Mouse (Mus musculus) ovary, postnatal 14 days (tissue): ENCODE data around the gene Nav1.
A peak's percentile ranks its signal among the peaks of the same experiment; 100 is the strongest.

ENCODE experiments used
- DNase-seq: peaks from one replicate; pipeline ENCODE4 v3.0.0; 2022; ENCODE audit warnings: low spot score

Nav1 gene

GRCm38 (mm10) chr1:135443506-135443905 lies 163.6 kb downstream of the Nav1 start:
- no peak for DNase-seq

DNA sequence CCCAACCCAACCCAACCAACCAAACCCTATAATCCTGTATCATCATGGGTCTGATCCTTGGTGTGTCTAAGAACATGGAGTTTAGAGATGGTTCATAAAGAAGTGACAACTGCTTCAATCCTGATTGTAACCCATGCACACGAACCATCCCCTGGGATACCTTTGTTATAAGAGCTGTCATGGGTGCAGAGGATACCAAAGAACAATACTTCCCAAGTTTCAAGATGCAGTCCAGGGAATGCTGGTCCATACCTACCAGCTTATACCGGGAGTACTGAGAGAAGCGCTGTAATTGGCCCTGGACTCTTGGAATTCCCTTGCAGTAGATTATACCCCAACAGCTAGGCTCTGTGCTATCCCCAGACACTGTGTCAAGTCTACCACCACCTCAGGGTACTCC lies 165.2 kb downstream of the Nav1 start:
- no peak for DNase-seq

GRCm38 (mm10) chr1:135440986-135441385 lies 166.1 kb downstream of the Nav1 start:
- no peak for DNase-seq

DNA sequence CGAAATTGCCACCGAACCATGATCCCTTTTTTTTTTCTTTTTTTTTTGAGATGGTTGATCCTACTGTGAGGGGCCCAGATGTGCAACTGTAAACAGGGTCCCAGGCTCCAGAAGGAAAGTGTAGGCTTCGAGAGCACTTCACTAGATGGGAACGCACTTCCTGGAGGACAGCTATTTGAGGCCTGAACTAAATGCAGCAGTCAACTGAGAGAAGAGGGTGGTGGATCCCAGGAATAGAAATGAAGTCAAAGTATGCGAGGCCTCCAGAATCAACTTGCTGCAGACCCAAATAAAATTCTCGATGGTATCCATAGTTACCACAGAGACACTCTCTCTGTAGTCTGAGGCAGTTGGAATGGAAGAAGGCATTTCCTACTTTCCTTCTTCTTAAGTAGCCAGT lies 168.3 kb downstream of the Nav1 start:
- DNase-seq = no peak

GRCm38 (mm10) chr1:135435823-135436222 lies 171.3 kb downstream of the Nav1 start:
- no peak for DNase-seq

DNA sequence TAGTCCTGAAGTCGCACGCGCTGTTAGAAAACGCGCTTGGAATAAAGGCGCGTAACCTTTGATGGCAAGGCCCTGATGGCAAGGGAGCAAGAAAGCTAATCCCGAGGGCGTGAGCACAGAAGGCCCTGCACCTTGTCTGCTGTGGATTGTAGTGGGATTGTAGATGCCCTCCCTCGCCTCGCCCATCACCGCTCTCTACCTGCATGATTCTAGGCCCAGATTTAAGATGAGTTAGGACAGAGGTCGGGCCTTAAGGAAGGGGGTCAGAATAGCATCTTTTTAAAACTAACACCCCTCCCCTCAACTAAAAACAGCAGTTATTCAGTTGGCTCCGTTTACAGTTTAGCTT lies 176.5 kb downstream of the Nav1 start:
- DNase-seq = no peak

DNA sequence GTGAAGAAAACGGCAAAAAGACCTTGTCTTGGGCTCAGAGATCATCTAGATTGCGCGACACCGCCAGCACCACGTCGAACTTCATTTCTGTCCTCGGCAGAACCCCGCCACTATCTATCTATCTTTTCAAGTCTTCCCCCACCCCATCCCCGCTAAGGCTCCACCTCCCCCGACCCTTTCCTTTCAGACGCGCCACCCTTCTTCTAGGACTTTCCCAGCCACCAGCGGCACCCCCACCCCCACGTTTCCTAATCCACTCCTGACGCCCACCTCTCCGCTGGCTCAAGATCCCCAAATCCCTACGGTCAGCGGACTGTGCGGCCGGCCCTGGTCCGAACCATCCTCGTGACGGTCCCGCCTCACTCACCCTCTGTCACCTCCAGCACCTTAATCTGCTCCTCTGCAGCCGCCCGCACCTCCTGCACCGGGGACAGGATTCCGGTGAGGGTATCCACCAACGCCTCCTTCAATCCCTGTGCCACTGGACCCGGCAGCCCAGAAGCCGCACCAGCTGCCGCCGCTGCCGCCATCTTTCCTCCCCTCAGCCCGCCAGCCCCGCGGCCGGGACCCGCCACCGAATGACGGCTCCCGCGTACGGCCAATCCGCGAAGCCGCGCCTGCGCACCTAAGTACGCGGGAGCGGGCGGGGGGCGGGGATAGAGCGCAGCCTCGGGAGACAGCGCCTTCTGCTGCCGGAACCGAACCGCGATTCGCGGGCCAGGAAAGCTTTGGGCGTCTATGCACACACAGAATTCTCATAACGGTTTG lies 177.0 kb downstream of the Nav1 start, which contains the start of gene Ipo9:
Gene Ipo9 (minus strand): TSS at position 599 of the 768 bp plus-strand sequence.
- DNase-seq = peak; percentile 89

GRCm38 (mm10) chr1:135427390-135427789 lies 179.7 kb downstream of the Nav1 start:
- no peak for DNase-seq

DNA sequence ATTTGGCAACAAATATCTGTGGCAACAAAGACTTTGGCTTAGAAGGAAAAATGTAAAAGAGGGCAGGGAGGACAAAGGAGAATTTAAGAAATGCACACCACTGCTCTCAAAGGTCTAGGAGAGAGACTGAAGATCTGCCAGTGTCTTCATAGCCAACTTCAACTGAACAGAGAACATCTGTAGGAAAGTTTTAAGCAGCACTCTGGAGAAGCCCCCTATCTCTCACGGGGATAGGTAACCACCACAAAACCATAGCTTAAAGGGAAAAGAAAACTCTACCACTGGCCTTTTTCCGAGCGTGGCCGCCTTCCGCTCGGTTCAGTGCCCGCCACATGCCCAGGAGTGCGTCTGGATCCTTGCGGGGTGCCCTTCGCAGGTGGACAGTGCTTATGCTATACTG lies 180.4 kb downstream of the Nav1 start:
- DNase-seq = no peak

GRCm38 (mm10) chr1:135422772-135423171 lies 184.3 kb downstream of the Nav1 start:
- DNase-seq = no peak

DNA sequence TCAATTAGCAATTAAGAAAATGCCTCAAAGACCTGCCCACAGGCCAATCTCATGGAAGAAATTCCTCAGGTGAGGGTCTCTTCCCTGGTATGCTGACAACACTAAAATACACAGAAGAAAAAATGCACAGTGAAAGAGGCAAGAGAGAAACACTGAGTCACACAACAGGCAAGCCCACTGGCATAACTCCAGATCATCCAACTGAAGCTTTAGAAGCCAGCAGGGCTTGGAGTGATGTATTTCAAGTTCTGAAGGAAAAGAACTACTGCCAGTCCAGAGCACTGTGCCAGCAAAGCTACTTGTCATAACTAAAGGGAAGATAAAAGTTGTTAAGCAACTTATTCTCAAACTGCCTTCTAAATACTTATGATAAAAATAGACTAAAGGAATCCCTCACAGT lies 193.1 kb downstream of the Nav1 start:
- no peak for DNase-seq

- DNase-seq = no peak
These were observed 195.0 kb downstream of the Nav1 start for GRCm38 (mm10) chr1:135412130-135412529.

DNA sequence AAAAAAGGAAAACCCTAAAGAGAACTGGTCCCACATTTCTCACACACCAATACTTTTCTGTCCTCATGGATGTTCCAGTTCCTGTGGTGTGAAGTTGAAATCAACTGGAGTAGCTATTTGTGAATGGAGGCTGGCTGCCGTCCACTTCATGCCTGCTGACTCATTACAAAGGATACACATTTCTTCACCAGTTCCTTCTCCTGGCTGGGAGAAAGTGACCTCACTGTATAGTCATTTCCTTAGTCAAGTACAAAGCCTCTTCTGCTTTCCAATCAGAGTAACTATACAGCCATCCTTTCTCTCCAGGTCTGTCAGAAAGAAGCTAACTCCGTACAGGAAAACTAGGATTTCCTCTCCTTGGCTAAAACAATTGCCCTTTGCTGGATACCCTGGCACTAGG lies 196.1 kb downstream of the Nav1 start:
- DNase-seq = no peak

GRCm38 (mm10) chr1:135408973-135409372 lies 198.1 kb downstream of the Nav1 start:
- DNase-seq = no peak

DNA sequence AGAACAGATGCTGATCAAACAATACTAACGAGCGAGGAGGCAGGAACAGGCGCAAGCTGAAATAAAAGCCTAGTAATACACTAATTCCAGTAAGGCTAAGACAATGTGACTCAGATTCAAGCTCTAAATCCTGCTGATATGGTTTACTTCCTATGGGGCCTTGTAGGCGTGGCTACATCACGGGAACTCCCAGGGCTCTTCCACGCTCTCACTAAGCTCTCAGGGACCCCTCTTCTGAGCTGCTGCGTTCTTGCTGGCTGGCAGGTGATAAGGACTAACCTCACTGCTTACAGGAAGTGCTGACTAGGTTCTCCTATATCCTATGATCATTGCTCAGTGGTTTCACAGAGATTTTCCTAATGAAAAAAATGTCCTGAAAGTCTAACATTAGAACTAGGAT lies 201.7 kb downstream of the Nav1 start:
- DNase-seq = no peak

DNA sequence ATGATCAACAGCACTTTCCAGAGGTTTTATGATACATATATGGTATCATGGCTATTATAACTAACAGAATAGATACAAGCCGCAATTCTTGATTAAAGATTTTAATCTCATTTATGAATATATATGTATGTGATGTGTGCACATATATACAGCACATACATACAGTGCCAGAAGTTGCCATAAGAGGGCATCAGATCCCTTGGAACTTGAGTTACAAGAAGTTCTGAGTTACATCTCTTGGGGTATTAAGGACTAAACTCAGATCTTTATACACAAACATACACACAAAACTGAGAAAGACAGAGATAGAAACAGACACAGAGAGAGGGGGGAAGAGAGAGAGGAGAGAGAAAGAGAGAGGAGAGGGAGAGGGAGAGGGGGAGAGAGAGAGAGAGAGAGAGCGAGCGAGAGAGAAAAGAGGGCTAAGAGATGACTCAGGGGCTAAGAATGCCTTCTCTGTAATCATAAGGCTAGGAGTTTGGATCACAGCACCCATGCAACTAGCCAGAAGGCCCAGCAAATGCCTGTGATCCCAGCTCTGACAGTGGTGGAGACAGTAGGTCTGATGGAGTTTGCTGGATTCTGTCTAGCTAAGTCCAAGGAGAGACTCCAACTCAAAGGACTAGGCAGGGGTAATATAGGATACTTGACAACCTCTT lies 205.5 kb downstream of the Nav1 start:
- no peak for DNase-seq

DNA sequence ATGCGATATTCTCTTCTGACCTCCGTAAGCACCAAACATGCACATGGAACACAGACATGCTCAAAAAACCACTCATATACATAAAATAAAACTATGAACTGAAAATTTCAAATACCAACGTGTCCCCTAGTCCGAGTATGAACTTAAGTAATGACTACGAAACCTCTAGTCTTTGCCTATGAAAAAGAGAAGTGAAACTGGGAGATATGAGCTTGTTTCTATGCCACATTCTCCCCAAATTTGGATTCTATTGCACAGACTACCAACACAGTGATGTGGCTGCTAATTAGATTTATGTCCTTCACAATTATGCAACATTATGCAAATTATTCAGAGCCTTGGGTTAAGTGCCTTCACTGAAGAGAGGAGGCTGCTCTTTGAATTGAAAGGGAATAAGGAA lies 207.6 kb downstream of the Nav1 start:
- no peak for DNase-seq

- DNase-seq = no peak
These were observed 221.9 kb downstream of the Nav1 start for GRCm38 (mm10) chr1:135385161-135385560.
